Mouse (Mus musculus): ENCODE data around the gene Tex101.

DNA sequence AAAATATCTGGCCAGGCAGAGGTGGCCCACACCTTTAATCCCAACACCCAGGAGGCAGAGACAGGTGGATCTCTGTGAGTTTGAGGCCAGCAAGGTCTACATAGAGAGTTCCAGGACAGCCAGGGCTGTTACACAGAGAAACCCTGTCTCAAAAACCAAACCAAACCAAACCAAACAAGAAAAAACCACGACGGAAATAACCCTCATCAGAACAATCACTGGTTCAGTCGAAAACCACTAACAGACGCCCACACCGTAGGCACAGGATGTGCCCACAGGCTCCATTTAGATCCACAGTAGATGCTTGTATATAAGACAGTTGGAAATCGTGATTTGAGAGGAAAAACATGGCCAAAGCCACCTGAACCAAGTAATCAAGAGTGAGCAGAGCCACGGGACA lies 31.5 kb downstream of the Tex101 start:
- TF ChIP-seq POLR2A (IDR thresholded peaks at IDR 0.05; ENCODE audit: borderline replicate concordance, insufficient read depth, low read length) (no peak), CTCF (IDR thresholded peaks at IDR 0.05; ENCODE audit: borderline replicate concordance, insufficient read depth, low read depth, low read length) (no peak)

Measured in cerebellum, adult 2 months (tissue).